Mouse (Mus musculus): Measurements from ENCODE around the gene Cnr2. TPM values are rescaled to one million over a fixed set of nuclear protein-coding genes. Genes with fewer than 3 reads are reported as not detected.

Cnr2 gene
- total RNA-seq (2023), result 13.4 TPM

GRCm38 (mm10) chr4:135895071-135895571, at the start of gene Cnr2:
Cnr2 (plus strand) TSS chr4:135895394.

GRCm38 (mm10) chr4:135855536-135856222, 39.5 kb upstream of the Cnr2 start, which contains the start of gene Srsf10:
Srsf10 (plus strand) TSS chr4:135855747.

GRCm38 (mm10) chr4:135873526-135874202, 21.5 kb upstream of the Cnr2 start, which contains the start of gene Pnrc2:
Pnrc2 (minus strand) TSS chr4:135873850.

GRCm38 (mm10) chr4:135920304-135921241, 25.4 kb downstream of the Cnr2 start, which contains the start of gene Fuca1:
Fuca1 (plus strand) TSS chr4:135920735.

GRCm38 (mm10) chr4:135946278-135946658, 51.1 kb downstream of the Cnr2 start, which contains the start of gene Hmgcl:
Hmgcl (plus strand) TSS chr4:135946448.

GRCm38 (mm10) chr4:135963457-135964193, 68.4 kb downstream of the Cnr2 start, which contains the start of gene Gale:
Gale (plus strand) TSS chr4:135963727.

Other genes with a start within 250 kb of the Cnr2 start
- 0.12 TPM for gene Ifnlr1, start 209.1 kb upstream of the Cnr2 start, total RNA-seq (2023)
- gene Il22ra1, start 167.2 kb upstream of the Cnr2 start, total RNA-seq (2023), result 0.21 TPM
- not detected for gene Myom3, start 135.7 kb upstream of the Cnr2 start, total RNA-seq (2023)
- gene Srsf10, start 39.6 kb upstream of the Cnr2 start, total RNA-seq (2023), result 134 TPM
- gene Pnrc2, start 21.5 kb upstream of the Cnr2 start, total RNA-seq (2023), result 93.8 TPM
- gene Fuca1, start 25.3 kb downstream of the Cnr2 start, total RNA-seq (2023), result 53.5 TPM
- gene Hmgcl, start 51.1 kb downstream of the Cnr2 start, total RNA-seq (2023), result 24.9 TPM
- gene Gale, start 68.3 kb downstream of the Cnr2 start, total RNA-seq (2023), result 6.6 TPM
- 105 TPM for gene Lypla2, start 77.2 kb downstream of the Cnr2 start, total RNA-seq (2023)
- gene Pithd1, start 91.9 kb downstream of the Cnr2 start, total RNA-seq (2023), result 40.4 TPM
- gene Eloa, start 126.4 kb downstream of the Cnr2 start, total RNA-seq (2023), result 38.8 TPM
- 1,119 TPM for gene Rpl11, start 158.0 kb downstream of the Cnr2 start, total RNA-seq (2023)
- gene Id3, start 248.1 kb downstream of the Cnr2 start, total RNA-seq (2023), result 31.0 TPM

All from CD4-positive naive resting alpha-beta T cell, adult 57 days (primary cell).